Mouse (Mus musculus) forebrain, postnatal 0 days (tissue): ENCODE results near the gene Tead2. TPM values are rescaled to one million over a fixed set of nuclear protein-coding genes. Genes with fewer than 3 reads are reported as not detected.
"Not testable (repeated sequence)": the region's sequence is repeated elsewhere in the genome, so short reads cannot be mapped to it uniquely, and the experiment has no call there.

ENCODE experiments used
- ATAC-seq: fragments of 200-750 bp; cut with Nextera tagmentation; 2 replicates; pipeline ENCODE4 v1.8.0; 2017; ENCODE audit warnings: mild to moderate bottlenecking, moderate library complexity
- DNase-seq: peaks from one replicate; pipeline ENCODE4 v3.0.0-alpha.2; 2015
- H3K27ac ChIP-seq: fragments of 300-500 bp; sonication (generic); 2 replicates; pipeline ENCODE4 v1.5.1; 2014; ENCODE audit warnings: low read depth, mild to moderate bottlenecking, antibody characterized with exemption, low read length, moderate library complexity, mixed read lengths
- H3K27me3 ChIP-seq: fragments of 300-500 bp; sonication (generic); 2 replicates; pipeline ENCODE4 v1.6.1; 2014; ENCODE audit warnings: mild to moderate bottlenecking, low read length, mixed read lengths; ENCODE audit not compliant: insufficient read depth
- H3K36me3 ChIP-seq: fragments of 300-500 bp; sonication (generic); 2 replicates; pipeline ENCODE4 v1.6.1; 2014; ENCODE audit warnings: mild to moderate bottlenecking, moderate library complexity; ENCODE audit not compliant: insufficient read depth
- H3K4me1 ChIP-seq: fragments of 300-500 bp; sonication (generic); 2 replicates; pipeline ENCODE4 v1.6.1; 2014; ENCODE audit warnings: antibody characterized with exemption; ENCODE audit not compliant: insufficient read depth
- H3K4me2 ChIP-seq: fragments of 300-500 bp; sonication (generic); 2 replicates; pipeline ENCODE4 v1.6.1; 2014; ENCODE audit warnings: low read depth, mild to moderate bottlenecking, moderate library complexity
- H3K4me3 ChIP-seq: fragments of 300-500 bp; sonication (generic); 2 replicates; pipeline ENCODE4 v1.5.1; 2014; ENCODE audit warnings: low read depth, low read length, mixed read lengths
- H3K9ac ChIP-seq: fragments of 300-500 bp; sonication (generic); 2 replicates; pipeline ENCODE4 v1.6.1; 2014; ENCODE audit warnings: mild to moderate bottlenecking
- H3K9me3 ChIP-seq: fragments of 300-500 bp; sonication (generic); 2 replicates; pipeline ENCODE4 v1.6.1; 2016; ENCODE audit warnings: low read length
- CTCF ChIP-seq: sonication (generic); IDR thresholded peaks from 2 replicates; pipeline ENCODE4 v1.5.1; 2016; ENCODE audit warnings: antibody characterized with exemption, control low read depth, low read depth
- WGBS: fragments of 180-500 bp; shearing (Covaris S2); extraction: QIAGEN DNeasy Blood & Tissue Kit; methylation state at CpG from one replicate; pipeline ENCODE4 v1.1.7; 2014; 5-methylcytosine and 5-hydroxymethylcytosine counted together
- polyA plus RNA-seq: library from polyadenylated mRNA; unstranded; fragments of >200 nt; fragmentation: Nextera tagmentation; extraction: Ambion mirVana; gene quantifications from 2 replicates; pipeline ENCODE4 v1.2.1, GENCODE M21; 2015
- total RNA-seq: library from RNA; depleted of rRNA; stranded (reverse); fragments of >200 nt; gene quantifications from 2 replicates; pipeline ENCODE4 v1.2.3, GENCODE M21; 2014

Tead2 gene
- total and polyA plus RNA-seq, 2 experiments from 2014 or later: 22.5 to 40.6 TPM

DNA sequence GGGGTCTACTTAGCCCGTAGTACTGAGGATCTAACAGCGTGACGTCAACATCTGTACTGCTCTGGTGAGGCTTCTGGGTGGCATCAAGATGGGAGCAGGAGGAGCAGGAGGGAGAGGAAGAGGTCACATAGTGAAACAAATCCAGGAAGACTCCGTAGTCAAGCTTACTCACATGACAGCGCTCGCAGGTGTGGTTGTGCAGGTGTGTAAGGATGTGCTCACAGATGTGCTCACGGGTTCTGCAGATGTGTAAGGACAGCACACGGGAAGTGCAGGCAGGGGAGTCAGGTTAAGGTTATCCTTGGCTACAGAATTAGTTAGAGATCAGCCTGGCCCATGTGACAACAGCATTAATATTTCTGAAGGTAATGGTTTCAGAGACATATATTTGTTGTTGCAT lies 38.3 kb downstream of the Tead2 start:
- TF ChIP-seq CTCF: no peak
- H3K27me3 ChIP-seq: no peaks in the 10 kb centered on the region

DNA sequence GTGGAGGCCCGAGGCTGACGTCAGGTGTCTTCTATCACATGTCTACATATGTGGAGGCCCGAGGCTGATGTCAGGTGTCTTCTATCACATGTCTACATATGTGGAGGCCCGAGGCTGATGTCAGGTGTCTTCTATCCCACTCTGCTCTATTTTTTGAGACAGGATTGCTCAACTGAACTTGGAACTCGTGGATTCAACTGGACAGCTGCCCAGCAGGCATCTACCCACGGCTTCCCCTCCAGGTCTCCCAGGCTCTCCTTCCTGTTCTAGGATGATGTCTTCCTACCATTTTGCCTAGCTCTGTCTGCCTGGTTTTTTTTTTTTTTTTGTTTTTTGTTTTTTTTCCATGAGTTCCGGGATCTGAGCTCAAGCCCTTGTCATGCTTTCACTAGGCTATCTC lies 40.3 kb downstream of the Tead2 start:
- H3K4me2 ChIP-seq, H3K27me3 ChIP-seq, H3K9me3 ChIP-seq, H3K4me1 ChIP-seq, H3K4me3 ChIP-seq, H3K9ac ChIP-seq, DNase-seq, H3K27ac ChIP-seq, ATAC-seq, H3K36me3 ChIP-seq: not testable (repeated sequence)
- 86% methylated on average over 5 of the region's 7 CpGs for WGBS

More for the DNA sequence above, 38.3 kb downstream of the Tead2 start:
- 89% methylated on average over 8 of the region's 8 CpGs for WGBS
- DNase-seq: no peak
- Histone ChIP-seq H3K36me3 (no peaks in the 10 kb centered on the region), H3K4me1 (no peaks in the 10 kb centered on the region), H3K4me3 (no peak overlapping the region), H3K9ac (no peak overlapping the region), H3K4me2 (no peak overlapping the region), H3K27ac (no peak overlapping the region), H3K9me3 (no peaks in the 10 kb centered on the region)
- ATAC-seq: no peak

DNA sequence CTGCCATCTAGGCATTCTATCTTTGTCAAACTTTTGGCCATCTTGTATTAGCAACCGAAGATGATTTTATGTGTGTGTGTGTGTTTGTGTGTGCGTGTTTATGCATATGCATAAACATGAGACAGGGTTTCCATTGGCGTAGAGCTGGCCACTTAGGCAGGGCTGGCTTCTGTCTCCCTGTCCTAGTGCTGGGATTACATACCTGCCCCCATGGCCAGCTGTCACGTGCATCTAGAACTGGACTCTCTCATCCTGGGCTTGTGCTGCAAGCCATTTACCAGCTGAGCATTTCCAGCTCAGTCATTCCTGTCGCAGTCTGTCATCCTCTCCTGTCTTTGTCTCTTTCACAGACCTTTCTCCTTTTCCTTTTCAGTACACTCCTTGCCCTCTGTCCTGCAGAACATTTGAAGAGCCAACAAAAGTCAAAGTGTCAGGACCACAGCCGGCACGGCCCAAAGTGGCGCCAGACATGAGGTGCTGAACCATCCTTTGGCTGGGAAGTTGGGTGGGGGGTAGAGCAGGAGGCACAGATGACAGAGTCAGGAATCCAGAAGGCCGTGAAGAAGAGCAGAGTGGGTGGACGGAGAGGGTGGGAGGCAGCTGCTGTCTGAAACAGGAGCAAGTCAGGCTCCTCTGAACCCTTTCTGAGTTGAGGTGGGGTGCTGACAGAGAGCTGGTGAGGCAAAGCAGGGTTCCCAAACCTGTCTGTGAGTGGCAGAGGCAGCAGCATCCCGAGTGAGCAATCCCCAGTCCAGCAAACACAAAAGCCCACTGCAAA lies 41.7 kb downstream of the Tead2 start:
- Histone ChIP-seq H3K9me3 (no peaks in the 10 kb centered on the region), H3K27ac (no peak overlapping the region), H3K27me3 (no peaks in the 10 kb centered on the region), H3K36me3 (no peaks in the 10 kb centered on the region), H3K4me1 (no peaks in the 10 kb centered on the region), H3K4me2 (no peak overlapping the region), H3K4me3 (no peak overlapping the region), H3K9ac (no peak overlapping the region)
- TF ChIP-seq CTCF: no peak
- DNase-seq (no peak), ATAC-seq (no peak)
- 64% methylated on average over 11 of the region's 11 CpGs for WGBS

DNA sequence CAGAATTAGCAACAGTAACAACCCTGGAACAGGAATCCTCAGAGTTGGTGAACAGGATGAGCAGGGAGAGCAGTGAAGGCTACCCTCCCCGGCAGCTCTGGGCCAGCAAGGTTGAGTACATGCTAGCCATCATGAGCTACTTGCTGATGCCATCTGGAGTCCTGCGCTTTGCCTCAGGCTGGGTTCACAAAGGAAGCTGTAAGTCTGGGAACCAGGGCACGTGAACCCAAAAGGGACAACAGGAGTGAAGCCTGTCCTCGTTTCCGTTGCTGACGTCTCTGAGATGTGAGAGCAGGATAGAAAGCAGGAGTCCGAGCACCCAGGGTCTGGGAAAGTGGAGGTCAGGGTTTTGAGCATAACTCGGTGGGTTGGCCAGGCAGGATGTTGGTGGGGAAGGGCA lies 43.7 kb downstream of the Tead2 start:
- WGBS: 84% methylated on average over 8 of the region's 8 CpGs
- Histone ChIP-seq H3K27ac (no peak overlapping the region), H3K4me2 (no peak overlapping the region), H3K36me3 (no peaks in the 10 kb centered on the region), H3K27me3 (no peaks in the 10 kb centered on the region), H3K9me3 (no peaks in the 10 kb centered on the region), H3K4me3 (no peak overlapping the region), H3K9ac (no peak overlapping the region), H3K4me1 (no peaks in the 10 kb centered on the region)
- no peak for TF ChIP-seq CTCF
- no peak for DNase-seq
- no peak for ATAC-seq

DNA sequence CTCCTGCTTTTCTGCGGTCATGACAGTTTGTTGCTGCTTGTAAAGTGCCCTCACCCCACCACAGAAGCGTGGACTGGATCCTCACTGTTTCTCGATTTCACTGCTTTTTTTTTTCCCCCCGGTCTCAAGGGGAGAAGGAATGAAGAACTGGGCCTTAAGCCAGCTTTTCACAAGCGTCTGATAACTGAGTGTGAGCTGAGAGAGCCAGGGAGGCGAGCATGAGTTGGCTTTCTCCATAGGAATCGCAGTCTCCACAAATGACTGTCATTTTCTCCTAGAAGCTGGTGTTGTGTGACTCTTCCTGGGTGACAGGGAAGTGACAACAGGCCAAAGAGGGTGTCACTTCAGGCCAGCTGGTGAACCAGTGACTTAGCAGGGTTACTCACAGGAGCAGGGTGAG lies 46.7 kb downstream of the Tead2 start:
- H3K9ac ChIP-seq: no peak overlapping the region
- H3K4me2 ChIP-seq: no peak overlapping the region
- 42% methylated on average over 7 of the region's 7 CpGs for WGBS
- H3K9me3 ChIP-seq: no peaks in the 10 kb centered on the region
- DNase-seq (no peak), ATAC-seq (no peak)
- no peaks in the 10 kb centered on the region for H3K36me3 ChIP-seq
- no peaks in the 10 kb centered on the region for H3K4me1 ChIP-seq
- H3K4me3 ChIP-seq: no peak overlapping the region
- no peak for TF ChIP-seq CTCF
- no peaks in the 10 kb centered on the region for H3K27me3 ChIP-seq
- no peak overlapping the region for H3K27ac ChIP-seq

DNA sequence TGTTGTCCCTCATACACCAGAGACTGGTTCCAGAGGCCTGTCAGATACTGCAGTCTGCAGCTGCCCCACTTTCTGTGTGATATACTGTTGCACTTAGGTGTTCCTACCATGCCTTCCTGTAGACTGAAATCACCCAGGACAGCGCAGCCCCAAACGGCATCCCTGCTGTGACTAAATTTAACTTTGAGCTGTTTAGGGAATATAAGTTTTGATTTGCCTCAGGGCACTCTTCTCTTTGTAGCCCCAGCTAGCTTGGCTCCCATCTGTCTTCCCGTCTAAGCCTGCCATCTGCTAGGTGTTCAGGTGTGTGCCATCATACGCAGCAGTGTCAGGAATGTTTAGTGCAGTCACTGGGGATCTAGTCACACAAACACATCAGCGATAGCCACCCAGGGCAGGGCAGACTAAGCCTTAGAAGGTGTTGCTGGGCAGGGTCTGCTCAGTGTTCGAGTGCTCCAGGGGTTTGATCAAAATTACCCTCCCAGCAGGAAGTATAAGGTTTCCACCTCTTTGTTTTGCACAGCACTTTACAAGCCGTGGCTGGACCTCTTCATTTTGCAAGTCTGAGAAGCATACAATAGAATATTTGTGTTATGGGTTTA lies 47.6 kb downstream of the Tead2 start:
- H3K4me2 ChIP-seq: no peak overlapping the region
- no peaks in the 10 kb centered on the region for H3K27me3 ChIP-seq
- no peak overlapping the region for H3K4me3 ChIP-seq
- no peaks in the 10 kb centered on the region for H3K36me3 ChIP-seq
- DNase-seq (no peak), ATAC-seq (no peak; the same call in 1 of the 2 replicates)
- no peak overlapping the region for H3K9ac ChIP-seq
- WGBS: 57% methylated on average over 7 of the region's 7 CpGs
- no peaks in the 10 kb centered on the region for H3K4me1 ChIP-seq
- no peak overlapping the region for H3K27ac ChIP-seq
- H3K9me3 ChIP-seq: no peaks in the 10 kb centered on the region
- TF ChIP-seq CTCF: no peak

DNA sequence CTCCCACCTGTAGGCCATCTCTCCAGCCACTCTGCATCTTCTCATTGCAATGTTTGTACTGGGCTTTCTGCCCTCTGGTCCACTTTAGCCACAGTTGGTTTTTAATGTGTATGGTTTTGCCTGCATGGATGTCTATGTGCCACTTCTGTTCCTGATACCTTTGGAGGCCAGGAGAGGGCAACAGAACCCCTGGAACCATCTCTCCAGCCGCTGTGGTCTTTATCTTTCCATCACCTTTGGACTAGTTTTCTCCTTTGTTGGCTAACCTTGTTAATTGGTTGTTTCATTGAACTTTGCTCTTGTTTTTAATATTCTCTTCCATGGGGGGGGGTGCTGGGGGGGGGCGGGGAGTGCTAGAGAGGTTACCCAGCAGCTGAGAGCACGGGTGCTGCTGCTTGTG lies 48.8 kb downstream of the Tead2 start:
- no peaks in the 10 kb centered on the region for H3K36me3 ChIP-seq
- no peaks in the 10 kb centered on the region for H3K9me3 ChIP-seq
- WGBS: 77% methylated on average over 3 of the region's 3 CpGs
- ATAC-seq (no peak), DNase-seq (no peak)
- H3K4me3 ChIP-seq: no peak overlapping the region
- no peak for TF ChIP-seq CTCF
- no peak overlapping the region for H3K27ac ChIP-seq
- no peaks in the 10 kb centered on the region for H3K4me1 ChIP-seq
- H3K4me2 ChIP-seq: no peak overlapping the region
- H3K27me3 ChIP-seq: no peaks in the 10 kb centered on the region
- H3K9ac ChIP-seq: no peak overlapping the region
